Mouse (Mus musculus) thymus, adult 2 months (tissue): ENCODE results near the gene Mdga1. TPM values are rescaled to one million over a fixed set of nuclear protein-coding genes. Genes with fewer than 3 reads are reported as not detected.

Experiments used
- DNase-seq: peaks from one replicate; pipeline ENCODE4 v3.0.0; 2021
- H3K27ac ChIP-seq: fragments of 200-500 bp; 2 replicates; pipeline ENCODE4 v1.5.1; 2012; ENCODE audit warnings: low read length, control low read depth; ENCODE audit not compliant: control insufficient read depth, insufficient read depth
- H3K27me3 ChIP-seq: fragments of 200-500 bp; 2 replicates; pipeline ENCODE4 v1.6.1; 2012; ENCODE audit warnings: mild to moderate bottlenecking, low read length, moderate library complexity, mixed read lengths; ENCODE audit not compliant: control insufficient read depth, insufficient read depth
- H3K36me3 ChIP-seq: fragments of 200-500 bp; 2 replicates; pipeline ENCODE4 v1.6.1; 2012; ENCODE audit warnings: mild to moderate bottlenecking, low read length, moderate library complexity; ENCODE audit not compliant: control insufficient read depth, insufficient read depth
- H3K4me1 ChIP-seq: fragments of 200-500 bp; replicated peaks from 2 replicates; pipeline ENCODE4 v1.6.1; 2012; ENCODE audit warnings: low read length; ENCODE audit not compliant: control insufficient read depth, insufficient read depth
- H3K4me3 ChIP-seq: fragments of 200-500 bp; 2 replicates; pipeline ENCODE4 v1.5.1; 2012; ENCODE audit warnings: mild to moderate bottlenecking, low read length, control low read depth, moderate library complexity; ENCODE audit not compliant: control insufficient read depth, insufficient read depth
- CTCF ChIP-seq: fragments of 200-500 bp; IDR thresholded peaks from 2 replicates; pipeline ENCODE4 v1.5.1; 2012; ENCODE audit warnings: mild to moderate bottlenecking, control low read depth, low read length, moderate library complexity, borderline replicate concordance; ENCODE audit not compliant: control insufficient read depth, poor library complexity, insufficient read depth; ENCODE audit errors: extremely low read depth
- POLR2A ChIP-seq: fragments of 200-500 bp; IDR thresholded peaks from 2 replicates; pipeline ENCODE4 v1.6.1; 2012; ENCODE audit warnings: mild to moderate bottlenecking, low read length, control low read depth, moderate library complexity; ENCODE audit not compliant: control insufficient read depth, poor library complexity, insufficient read depth; ENCODE audit errors: extremely low read depth
- WGBS: fragments of 180-500 bp; shearing (Covaris S2); methylation state at CpG from one replicate; pipeline ENCODE4 v1.1.7; 2018; 5-methylcytosine and 5-hydroxymethylcytosine counted together
- polyA plus RNA-seq: library from polyadenylated mRNA; depleted of rRNA; stranded (reverse); fragments of >200 nt; gene quantifications from 2 replicates; pipeline ENCODE4 v1.2.3, GENCODE M21; 2012

The Mdga1 gene
- polyA plus RNA-seq, 1 experiment, result 16.1 TPM

DNA sequence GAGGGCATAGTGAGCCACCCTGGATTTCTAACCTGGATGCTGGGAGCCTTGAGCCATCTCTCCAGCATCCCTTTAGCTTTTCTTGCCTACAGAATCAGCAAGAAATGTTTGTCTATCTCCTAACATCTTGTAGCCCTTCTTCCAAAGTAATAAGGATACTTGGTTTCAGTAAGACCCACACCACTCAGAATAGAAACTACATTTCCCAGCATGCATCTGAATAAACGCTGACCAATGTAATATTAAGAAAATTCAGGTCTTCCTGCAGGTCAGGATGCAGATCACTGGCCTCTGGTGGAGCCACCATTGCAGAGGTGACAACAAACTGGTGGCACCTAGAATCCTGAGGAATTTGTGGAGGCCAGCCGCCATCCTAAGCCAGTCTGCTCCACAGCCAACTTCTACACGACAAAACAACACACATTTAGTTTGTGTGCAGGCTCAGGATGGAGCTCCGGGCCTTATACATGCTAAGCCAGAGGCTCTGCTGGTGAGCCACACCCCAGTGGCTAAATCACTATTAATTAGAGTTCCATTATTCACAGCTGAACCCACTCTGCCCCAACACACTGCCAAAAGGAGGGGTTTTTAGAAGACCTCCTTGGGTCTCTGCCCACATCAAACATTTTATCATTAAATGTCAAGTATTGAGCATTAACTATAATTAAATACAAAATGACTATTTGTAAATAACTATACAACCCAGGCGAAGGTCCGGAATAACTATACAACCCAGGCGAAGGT, 126.3 kb downstream of the Mdga1 start:
- TF ChIP-seq CTCF (no peak), POLR2A (no peak)
- no peak for DNase-seq
- Histone ChIP-seq H3K36me3 (no peaks in the 10 kb centered on the region), H3K27ac (no peak overlapping the region), H3K27me3 (no peaks in the 10 kb centered on the region), H3K4me1 (peaks cover 8% of the 10 kb centered on the region), H3K4me3 (no peak overlapping the region)
- 97% methylated on average over 7 of the region's 7 CpGs for WGBS

DNA sequence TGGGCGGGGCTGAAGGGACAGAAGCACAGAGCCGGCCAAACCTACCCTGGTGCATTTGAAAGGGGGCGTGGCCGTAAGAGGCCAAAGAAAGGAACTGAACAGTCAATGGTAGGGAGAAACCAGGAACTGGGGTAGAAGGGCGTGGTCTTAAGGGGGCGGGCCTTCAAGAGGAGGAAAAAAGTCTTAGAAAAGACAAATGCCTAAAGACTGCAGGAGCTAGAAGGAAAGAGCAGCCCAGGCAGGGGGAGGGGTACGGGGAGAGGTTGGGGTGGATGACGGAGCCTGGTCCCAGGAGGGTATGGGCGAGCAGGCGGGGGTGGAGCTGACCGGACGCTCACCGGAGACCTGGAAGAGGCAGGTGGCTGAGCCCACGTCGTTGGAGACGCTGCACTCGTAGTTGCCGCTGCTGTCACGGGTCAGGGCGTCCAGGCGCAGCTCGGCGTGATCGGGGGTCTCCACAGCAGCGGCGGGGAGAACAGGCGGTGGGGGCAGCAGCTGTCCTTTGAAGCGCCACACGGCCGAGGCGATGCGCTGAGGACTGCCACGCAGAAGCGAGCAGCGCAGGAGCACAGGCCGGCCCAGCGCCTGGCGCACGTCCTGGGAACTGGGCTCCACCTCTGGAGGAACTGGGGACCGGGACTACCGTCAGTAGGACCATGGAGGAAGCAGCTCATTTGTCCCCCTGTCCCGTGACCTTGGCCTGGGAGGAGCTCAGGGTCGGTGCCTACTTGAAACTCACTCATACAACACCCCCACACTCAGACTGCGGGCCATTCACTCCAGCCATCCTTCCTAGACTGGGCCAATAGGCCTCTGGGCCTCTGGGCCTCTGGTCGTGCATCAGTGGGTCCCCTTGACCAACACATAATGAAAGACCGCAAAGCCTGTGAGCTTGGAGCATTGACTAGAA, 127.9 kb downstream of the Mdga1 start:
- Histone ChIP-seq H3K27me3 (no peaks in the 10 kb centered on the region), H3K4me3 (peak overlapping the region; percentile 63), H3K36me3 (no peaks in the 10 kb centered on the region), H3K4me1 (peaks cover 20% of the 10 kb centered on the region), H3K27ac (no peak overlapping the region)
- TF ChIP-seq CTCF, result no peak
- TF ChIP-seq POLR2A, result no peak
- WGBS, result 16% methylated on average over 46 of the region's 46 CpGs
- DNase-seq, result peak; percentile 58

DNA sequence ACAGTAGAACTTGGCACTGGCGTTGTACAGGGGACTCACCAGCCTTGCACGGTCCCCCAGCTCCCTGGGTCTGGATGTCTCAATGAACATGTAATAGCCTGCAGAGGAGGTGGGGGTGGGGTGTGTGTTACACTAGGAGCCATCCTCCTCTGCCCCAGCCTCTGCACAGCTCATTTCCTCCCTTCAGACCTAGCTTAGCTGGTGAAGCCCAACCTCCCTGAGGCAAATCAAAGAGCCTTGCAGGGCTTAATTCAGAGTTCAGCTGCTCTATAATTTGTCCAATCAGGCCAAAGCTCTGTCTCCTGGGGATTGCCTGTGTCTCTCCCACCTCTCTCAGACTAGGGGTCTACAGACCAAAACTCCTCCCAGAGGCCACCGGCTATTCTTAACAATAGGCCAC, 131.9 kb downstream of the Mdga1 start:
- Histone ChIP-seq H3K36me3 (no peaks in the 10 kb centered on the region), H3K4me3 (no peak overlapping the region), H3K27me3 (no peaks in the 10 kb centered on the region), H3K27ac (no peak overlapping the region), H3K4me1 (peaks cover 20% of the 10 kb centered on the region)
- TF ChIP-seq CTCF (no peak), POLR2A (no peak)
- DNase-seq, result no peak
- 75% methylated on average over 3 of the region's 3 CpGs for WGBS

DNA sequence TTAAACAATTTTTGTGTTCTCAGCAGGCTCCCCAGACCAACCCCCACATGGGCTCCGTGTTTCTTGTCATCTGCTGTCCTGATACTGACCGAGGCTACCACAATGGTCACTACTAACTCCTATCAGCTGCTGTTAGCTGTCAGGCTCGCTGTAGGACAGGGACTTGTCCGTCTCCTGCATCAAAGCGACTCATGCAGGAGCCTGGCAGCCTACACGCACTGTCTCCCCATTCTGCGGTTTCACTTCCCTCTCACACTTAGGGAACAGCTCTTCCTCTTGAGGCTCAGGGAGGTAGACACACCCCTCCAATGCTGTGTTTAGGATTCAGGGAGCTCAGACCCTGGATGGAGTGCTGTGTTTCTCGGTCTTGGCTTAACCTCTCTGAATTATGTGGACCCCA, 132.4 kb downstream of the Mdga1 start:
- peaks cover 20% of the 10 kb centered on the region for H3K4me1 ChIP-seq
- no peaks in the 10 kb centered on the region for H3K27me3 ChIP-seq
- no peak for DNase-seq
- no peaks in the 10 kb centered on the region for H3K36me3 ChIP-seq
- no peak overlapping the region for H3K27ac ChIP-seq
- TF ChIP-seq POLR2A (no peak), CTCF (no peak)
- WGBS, result 64% methylated on average over 8 of the region's 8 CpGs
- H3K4me3 ChIP-seq, result no peak overlapping the region

DNA sequence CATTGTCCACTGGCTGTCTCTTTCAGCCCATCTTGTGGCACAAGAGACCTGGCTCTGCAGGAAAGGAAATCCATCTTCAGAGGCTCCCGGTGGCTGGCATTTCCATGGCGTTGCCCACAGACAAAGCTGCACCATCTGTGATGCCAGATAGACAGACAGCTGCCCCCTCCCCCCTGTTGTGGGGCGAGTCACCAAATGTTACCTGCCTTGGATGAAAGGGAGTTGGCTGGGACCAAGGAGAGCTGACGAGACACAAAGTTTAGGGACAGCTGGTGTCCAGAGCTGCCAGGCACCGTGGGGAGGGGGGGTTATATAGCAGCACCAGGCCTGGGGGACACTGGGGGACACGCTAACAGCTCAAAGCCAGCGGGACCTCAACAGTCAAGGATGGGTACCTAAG, 135.1 kb downstream of the Mdga1 start:
- no peaks in the 10 kb centered on the region for H3K36me3 ChIP-seq
- WGBS, result 89% methylated on average over 7 of the region's 7 CpGs
- no peak for DNase-seq
- TF ChIP-seq POLR2A, result no peak
- no peak for TF ChIP-seq CTCF
- H3K27ac ChIP-seq, result no peak overlapping the region
- peaks cover 13% of the 10 kb centered on the region for H3K4me1 ChIP-seq
- no peak overlapping the region for H3K4me3 ChIP-seq
- no peaks in the 10 kb centered on the region for H3K27me3 ChIP-seq

DNA sequence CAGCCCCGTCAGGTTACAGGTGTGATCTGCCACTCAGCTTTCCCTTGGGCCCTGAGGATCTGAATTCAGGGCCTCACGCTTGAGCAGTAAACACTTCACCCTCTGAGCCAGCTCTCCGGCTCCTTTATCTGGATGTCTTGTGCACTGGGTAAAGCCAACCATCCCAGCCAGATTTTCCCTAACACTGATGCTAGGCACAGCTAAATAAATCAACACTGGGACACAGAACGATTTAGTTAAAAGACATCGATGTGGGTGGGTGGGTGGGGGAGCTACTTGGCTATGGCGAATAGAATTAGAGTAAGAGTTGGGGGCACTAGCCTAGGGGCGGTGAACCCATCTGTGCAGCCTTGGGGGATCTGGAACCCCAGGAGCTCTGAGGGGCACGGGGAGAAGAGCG, 135.6 kb downstream of the Mdga1 start:
- Histone ChIP-seq H3K4me3 (no peak overlapping the region), H3K36me3 (no peaks in the 10 kb centered on the region), H3K4me1 (peaks cover 13% of the 10 kb centered on the region), H3K27me3 (no peaks in the 10 kb centered on the region), H3K27ac (no peak overlapping the region)
- WGBS, result 97% methylated on average over 9 of the region's 9 CpGs
- TF ChIP-seq CTCF (no peak), POLR2A (no peak)
- no peak for DNase-seq
